Mouse (Mus musculus): Measurements from ENCODE around the gene Insig1. TPM values are rescaled to one million over a fixed set of nuclear protein-coding genes. Genes with fewer than 3 reads are reported as not detected.
A peak's percentile ranks its signal among the peaks of the same experiment; 100 is the strongest.

Gene Insig1
- total RNA-seq, 2 experiments from 2014 or later, result 42.4 to 51.0 TPM

DNA sequence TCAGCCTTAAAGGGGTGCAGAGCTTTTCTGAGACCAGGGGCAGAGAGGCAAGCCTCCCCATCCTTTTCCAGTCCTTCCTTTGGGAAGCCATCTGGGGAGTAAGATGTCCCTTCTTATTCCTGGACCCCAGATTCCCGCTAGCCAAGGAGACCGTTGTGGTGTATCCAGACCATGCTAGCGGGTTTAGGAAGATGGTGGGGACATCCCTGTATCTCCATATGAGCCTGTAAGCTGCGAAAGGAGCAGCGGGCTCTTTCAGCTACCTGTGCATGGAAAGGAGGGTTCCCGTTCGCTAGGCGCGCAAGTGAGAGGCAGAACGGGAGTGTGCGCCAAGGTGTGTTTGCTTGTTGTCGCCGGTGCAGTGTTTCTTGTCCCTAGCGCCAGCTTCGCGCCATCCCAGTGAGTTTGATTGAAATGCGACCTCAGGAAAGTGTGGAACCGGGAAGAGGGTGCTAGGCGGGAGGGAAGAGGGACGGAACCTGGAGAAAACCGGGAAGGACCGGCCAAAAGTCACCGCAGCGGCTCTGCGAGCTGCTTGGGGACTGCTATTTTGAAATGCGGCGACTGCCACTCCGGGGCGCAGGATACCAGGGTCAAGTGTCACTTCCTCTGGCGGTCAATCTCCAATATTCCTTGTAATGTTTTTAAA is 46.8 kb downstream of the Insig1 start:
- no peak for DNase-seq (ENCODE audit: low spot score in 2 of 2)

DNA sequence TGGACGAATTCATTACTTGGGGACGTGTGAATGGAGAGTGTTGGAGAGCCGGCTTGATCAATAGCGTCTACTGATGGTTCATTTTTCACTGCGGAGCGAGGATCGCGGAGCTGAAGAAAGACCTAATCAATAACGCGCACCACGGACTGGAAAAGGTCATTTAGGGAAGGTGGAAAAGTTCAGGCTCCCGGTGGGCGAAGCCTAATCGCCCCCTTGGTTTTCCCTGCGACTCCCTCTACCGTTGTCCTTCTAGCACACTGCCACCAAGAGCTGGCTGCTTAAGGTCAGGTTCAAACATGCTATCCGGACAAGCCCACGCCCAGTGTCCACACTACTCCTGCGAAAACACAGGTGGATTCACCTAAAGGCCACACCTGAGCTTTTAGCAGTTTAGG is 47.4 kb downstream of the Insig1 start:
- DNase-seq (ENCODE audit: low spot score in 2 of 2), result no peak

DNA sequence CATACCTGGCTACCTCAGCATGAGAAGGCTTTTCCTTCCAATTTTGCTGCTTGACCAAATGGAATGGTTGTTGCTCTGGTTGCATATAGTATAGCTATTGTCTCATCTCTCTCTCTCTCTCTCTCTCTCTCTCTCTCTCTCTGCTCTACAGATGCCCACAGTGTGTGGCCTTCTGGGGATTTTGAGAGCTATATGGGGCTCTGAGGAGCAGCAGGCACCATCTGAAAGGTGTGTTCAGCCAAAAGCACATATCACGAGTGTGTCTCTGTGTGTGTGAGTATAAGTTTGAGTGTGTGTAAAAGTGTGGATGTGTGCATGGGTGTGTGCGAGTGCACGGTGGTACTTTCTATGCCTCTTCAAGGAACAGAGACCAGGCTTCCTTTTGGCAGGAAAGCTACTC is 48.4 kb downstream of the Insig1 start:
- no peak for DNase-seq (ENCODE audit: low spot score in 2 of 2)

DNA sequence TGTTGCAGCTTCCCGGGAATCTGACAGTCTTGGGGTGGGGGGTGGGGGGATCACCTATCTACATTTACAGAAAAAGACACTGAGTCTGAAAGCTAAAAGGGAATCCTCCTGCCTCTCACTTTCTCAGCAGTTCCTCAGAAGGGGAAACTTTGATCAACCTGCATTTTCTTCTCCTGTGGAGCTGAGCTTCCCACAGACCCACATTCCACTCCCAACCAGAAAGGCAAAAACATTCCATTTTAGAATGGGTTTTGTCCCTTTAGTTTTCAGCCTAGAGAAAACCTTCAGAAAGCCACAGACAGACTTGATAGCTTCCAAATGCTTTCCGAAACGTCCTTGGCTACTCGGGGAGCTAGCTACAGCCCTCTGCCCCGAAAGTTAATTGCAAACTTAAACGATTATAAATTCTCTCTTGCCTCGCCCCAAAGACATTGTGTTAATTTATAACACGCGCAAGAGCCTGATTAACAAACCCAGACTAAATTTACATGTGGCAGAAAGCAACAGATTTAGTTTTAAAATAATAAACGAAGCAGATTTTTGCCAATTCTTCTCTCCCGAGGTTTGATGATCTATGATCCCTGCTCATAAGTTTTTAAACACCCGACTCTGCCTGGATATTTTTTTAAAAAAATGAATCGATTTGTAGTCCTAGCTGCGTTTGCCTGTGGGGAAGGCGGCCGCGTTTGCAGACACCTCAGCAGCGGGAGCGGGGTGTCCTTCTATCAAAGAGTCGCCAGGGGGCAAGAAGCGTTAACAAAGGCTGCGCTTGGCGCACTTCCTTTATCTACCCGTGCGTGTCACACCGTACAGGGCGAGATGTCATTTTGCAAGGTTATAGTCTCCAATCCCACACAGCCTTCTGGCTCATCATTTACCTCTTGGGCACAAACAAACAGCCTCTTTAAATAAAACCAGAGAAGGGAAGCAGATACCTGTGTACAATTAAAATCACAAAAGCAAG is 51.6 kb downstream of the Insig1 start:
- peak; percentile 27 to 60 for DNase-seq (ENCODE audit: low spot score in 2 of 2)

DNA sequence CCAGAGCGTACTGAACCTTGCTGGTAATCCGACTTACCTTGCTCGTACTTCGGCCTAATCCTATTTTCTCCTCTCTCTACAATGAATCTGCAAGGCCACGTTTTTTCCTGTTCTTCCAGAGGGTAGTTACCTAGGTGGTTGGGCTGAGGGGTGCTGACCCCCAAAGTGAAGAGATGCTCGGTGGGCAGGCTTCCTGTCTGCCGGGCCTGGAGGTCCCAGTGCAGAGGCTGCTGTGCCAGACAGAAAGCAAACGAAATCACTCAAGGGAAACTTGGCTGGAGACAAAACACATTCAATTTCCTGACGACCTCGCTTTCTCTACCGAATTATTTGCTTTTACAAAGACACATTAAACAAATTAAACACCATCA is 52.3 kb downstream of the Insig1 start:
- no peak for DNase-seq (ENCODE audit: low spot score in 2 of 2)

DNA sequence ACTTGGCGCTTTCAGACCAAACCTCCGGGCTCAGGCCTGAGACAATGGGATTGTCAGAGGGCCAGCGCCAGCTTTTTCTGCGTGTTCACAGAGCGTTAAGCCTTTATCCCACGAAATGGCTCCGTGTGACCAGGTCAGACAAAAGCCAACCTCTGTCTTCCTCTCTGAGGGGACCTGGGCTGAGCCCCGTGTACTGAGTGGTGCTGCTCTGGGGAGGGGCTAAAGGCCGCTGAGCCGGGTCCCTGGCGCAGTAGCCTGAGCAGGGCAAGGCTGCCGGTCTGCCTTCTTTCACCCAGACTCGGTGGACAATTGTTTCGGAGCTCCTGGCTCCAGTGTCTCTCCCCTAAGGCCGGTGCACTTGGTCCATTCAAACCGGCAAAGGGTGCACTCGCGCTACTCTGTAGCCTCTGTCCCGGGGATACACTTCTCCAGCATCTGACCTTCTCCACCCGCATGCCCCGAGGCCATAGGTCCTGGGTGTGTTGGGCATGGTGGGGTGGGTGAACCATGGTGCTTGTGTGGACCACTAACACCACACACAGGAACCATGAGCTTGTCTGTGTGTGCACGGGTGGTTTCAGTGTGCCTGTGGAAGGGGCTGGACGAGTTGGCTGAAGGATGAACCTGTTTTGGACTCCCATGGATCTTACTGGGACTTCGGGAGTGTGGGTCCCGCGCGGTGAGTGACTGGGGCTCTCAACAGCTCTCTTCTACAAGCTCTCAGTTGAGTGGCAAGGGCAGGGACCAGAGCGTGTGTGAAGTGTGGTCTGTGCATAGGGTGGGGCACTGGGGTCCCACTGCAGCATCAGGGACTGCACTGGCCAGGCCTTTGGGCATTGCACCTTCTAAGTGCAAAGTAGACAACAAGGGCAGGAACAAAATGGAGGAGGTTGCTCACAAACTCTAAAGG is 53.4 kb downstream of the Insig1 start:
- DNase-seq (ENCODE audit: low spot score in 2 of 2), result no peak

Other genes starting within 250 kb of the Insig1 start
- not detected for gene Htr5a, start 229.2 kb upstream of the Insig1 start, total RNA-seq (2021)
- gene En2, start 94.3 kb downstream of the Insig1 start, total RNA-seq (2021), result under 1 TPM in 1 of 2 experiments, not detected in 1; 0.18 TPM
- not detected for gene Cnpy1, start 174.4 kb downstream of the Insig1 start, total RNA-seq (2021)
- 10 to 100 TPM; 41.0 to 43.2 TPM for gene Rbm33, start 245.8 kb downstream of the Insig1 start, total RNA-seq (2021)